9 mouse cellular contexts compared by ENCODE assay signal in genomic region chr4:107453141-107453984, GRCm38 (mm10). TPM values are rescaled to one million over a fixed set of nuclear protein-coding genes. Genes with fewer than 3 reads are reported as not detected.
DNase-seq lines count a peak whose midpoint lies in the region; ATAC-seq and TF ChIP-seq lines count a peak whose summit lies in the region.
"Had no signal": no experiment of that assay in that cellular context is flagged by ENCODE, and none has a peak within 500 bp of the region (broad histone marks: within the 10 kb centered on the region; RNA-seq: fewer than 3 reads in every experiment).

No protein-coding gene starts in this region.

- peak; percentile 89 for TF ChIP-seq CTCF in lung, adult 2 months (IDR thresholded peaks at IDR 0.05; ENCODE audit: insufficient read depth, low read length)

- intact Hi-C loops in heart, postnatal 25 days (cut with DNase I): no loop called here

- no peaks in the 10 kb centered on the region for H3K9me3 ChIP-seq in forebrain, embryonic 12.5 days
- H3K9me3 ChIP-seq: embryonic facial prominence, embryonic 15.5 days had no signal

- no peak overlapping the region for H3K27ac ChIP-seq in forebrain, embryonic 12.5 days
- H3K27ac ChIP-seq: embryonic facial prominence, embryonic 15.5 days had no signal

- H3K4me3 ChIP-seq in forebrain, embryonic 12.5 days (replicated peaks): no peak overlapping the region
- no peak overlapping the region for H3K4me3 ChIP-seq in lung, adult 2 months (replicated peaks; ENCODE audit: extremely low read depth, low read depth, low read length)
- H3K4me3 ChIP-seq: embryonic facial prominence, embryonic 15.5 days had no signal

- WGBS in forebrain, embryonic 12.5 days: 66% methylated on average over 16 of the region's 16 CpGs
- WGBS in lung, adult 2 months: 63% methylated on average over 16 of the region's 16 CpGs

- peak; percentile 42 to 64 for DNase-seq in CD8-positive naive resting alpha-beta T cell, adult 2 months (ENCODE audit: low read depth in 2 of 2, low spot score in 2 of 2)
- DNase-seq in c-Kit-negative CD71-positive TER-119-positive erythroid progenitor cells, embryonic 14.5 days (ENCODE audit: low read depth, low spot score): peak; percentile 59
- DNase-seq in heart, postnatal 25 days (ENCODE audit: low spot score): peak; percentile 24
- DNase-seq in layer of hippocampus, adult 11-12 months (ENCODE audit: low spot score): peak; percentile 91
- peak; percentile 76 for DNase-seq in lung, adult 2 months
- DNase-seq in testis, postnatal 14 days (ENCODE audit: low spot score): peak; percentile 77

- no peaks in the 10 kb centered on the region for H3K36me3 ChIP-seq in forebrain, embryonic 12.5 days (replicated peaks)
- H3K36me3 ChIP-seq: embryonic facial prominence, embryonic 15.5 days had no signal

- H3K27me3 ChIP-seq in forebrain, embryonic 12.5 days: peaks cover 3% of the 10 kb centered on the region; the same call in 1 of the 2 replicates
- H3K27me3 ChIP-seq: embryonic facial prominence, embryonic 15.5 days had no signal

- no peak for TF ChIP-seq POLR2A in lung, adult 2 months (IDR thresholded peaks at IDR 0.05; ENCODE audit: borderline replicate concordance, extremely low read depth, low read depth, low read length)

- ATAC-seq in forebrain, embryonic 12.5 days (ENCODE audit: low FRiP score): peak; percentile 80
- peak; percentile 42; the same call in 1 of the 2 replicates for ATAC-seq in neutrophil, adult 5-6 weeks (ENCODE audit: extremely low read depth, insufficient number of reproducible peaks, low FRiP score, poor library complexity, severe bottlenecking)

- no peak overlapping the region for H3K4me2 ChIP-seq in forebrain, embryonic 12.5 days
- H3K4me2 ChIP-seq: embryonic facial prominence, embryonic 15.5 days had no signal

- peaks cover 4% of the 10 kb centered on the region; the same call in 1 of the 2 replicates for H3K4me1 ChIP-seq in forebrain, embryonic 12.5 days
- H3K4me1 ChIP-seq in lung, adult 2 months (ENCODE audit: control insufficient read depth, insufficient read depth, low read length): no peaks in the 10 kb centered on the region

- H3K9ac ChIP-seq in forebrain, embryonic 12.5 days: no peak overlapping the region
- H3K9ac ChIP-seq: embryonic facial prominence, embryonic 15.5 days had no signal

RNA-seq across cellular contexts. Expression of gene Glis1, which starts 19.0 kb away (rescaled TPM):
- polyA plus RNA-seq in forebrain, embryonic 12.5 days (2016; fragmentation: Nextera tagmentation; extraction: Ambion mirVana): 3.4 and 3.8 TPM in 2 replicates
- total RNA-seq in heart, postnatal 25 days (2021): under 1 TPM; 0.28 to 0.42 TPM
- 0.33 and 0.78 TPM in 2 replicates for polyA plus RNA-seq in lung, adult 2 months (2012; rRNA removed)
- total RNA-seq in neutrophil, adult 5-6 weeks (2017): not detected in 2 replicates

Comparison
In these comparisons a context has a peak if more than half of its experiments do, and no peak if none do; other contexts are left out.
1. DNase-seq: peak in every context shown above with its lines; median percentile 91 in layer of hippocampus, adult 11-12 months; 77 in testis, postnatal 14 days; 76 in lung, adult 2 months; 59 in c-Kit-negative CD71-positive TER-119-positive erythroid progenitor cells, embryonic 14.5 days; 53 in CD8-positive naive resting alpha-beta T cell, adult 2 months; 24 in heart, postnatal 25 days.